Mouse (Mus musculus) liver, embryonic 15.5 days (tissue): ENCODE results near the gene Mif. TPM values are rescaled to one million over a fixed set of nuclear protein-coding genes. Genes with fewer than 3 reads are reported as not detected.
"Not testable (repeated sequence)": the region's sequence is repeated elsewhere in the genome, so short reads cannot be mapped to it uniquely, and the experiment has no call there.

ENCODE experiments used
- ATAC-seq: fragments of 200-750 bp; cut with Nextera tagmentation; 2 replicates; pipeline ENCODE4 v1.8.0; 2017; ENCODE audit warnings: moderate number of reproducible peaks, mild to moderate bottlenecking, moderate library complexity; ENCODE audit not compliant: insufficient read depth
- H3K27ac ChIP-seq: fragments of 300-500 bp; sonication (generic); replicated peaks from 2 replicates; pipeline ENCODE4 v1.5.1; 2015; ENCODE audit warnings: mild to moderate bottlenecking, inconsistent platforms
- H3K27me3 ChIP-seq: fragments of 300-500 bp; sonication (generic); 2 replicates; pipeline ENCODE4 v1.6.1; 2015; ENCODE audit warnings: mild to moderate bottlenecking, inconsistent platforms
- H3K36me3 ChIP-seq: fragments of 300-500 bp; sonication (generic); replicated peaks from 2 replicates; pipeline ENCODE4 v1.6.1; 2015; ENCODE audit warnings: moderate library complexity, mild to moderate bottlenecking, inconsistent platforms
- H3K4me1 ChIP-seq: fragments of 300-500 bp; sonication (generic); replicated peaks from 2 replicates; pipeline ENCODE4 v1.6.1; 2015; ENCODE audit warnings: inconsistent platforms
- H3K4me2 ChIP-seq: fragments of 300-500 bp; sonication (generic); 2 replicates; pipeline ENCODE4 v1.6.1; 2015; ENCODE audit warnings: moderate library complexity, mild to moderate bottlenecking, inconsistent platforms
- H3K4me3 ChIP-seq: fragments of 300-500 bp; sonication (generic); replicated peaks from 2 replicates; pipeline ENCODE4 v1.5.1; 2015; ENCODE audit warnings: mild to moderate bottlenecking, inconsistent platforms
- H3K9ac ChIP-seq: fragments of 300-500 bp; sonication (generic); 2 replicates; pipeline ENCODE4 v1.6.1; 2015; ENCODE audit warnings: moderate library complexity, mild to moderate bottlenecking, inconsistent platforms
- H3K9me3 ChIP-seq: fragments of 300-500 bp; sonication (generic); replicated peaks from 2 replicates; pipeline ENCODE4 v1.6.1; 2016; ENCODE audit warnings: inconsistent platforms
- WGBS: fragments of 180-500 bp; shearing (Covaris S2); methylation state at CpG from one replicate; pipeline ENCODE4 v1.1.7; 2015; ENCODE audit warnings: mixed read lengths; ENCODE audit not compliant: insufficient replicate concordance; 5-methylcytosine and 5-hydroxymethylcytosine counted together
- polyA plus RNA-seq: library from polyadenylated mRNA; unstranded; fragments of >200 nt; fragmentation: Nextera tagmentation; extraction: Ambion mirVana; gene quantifications from 2 replicates; pipeline ENCODE4 v1.2.1, GENCODE M21; 2015

Gene Mif
- polyA plus RNA-seq, 1 experiment from 2014 or later = 755 TPM

DNA sequence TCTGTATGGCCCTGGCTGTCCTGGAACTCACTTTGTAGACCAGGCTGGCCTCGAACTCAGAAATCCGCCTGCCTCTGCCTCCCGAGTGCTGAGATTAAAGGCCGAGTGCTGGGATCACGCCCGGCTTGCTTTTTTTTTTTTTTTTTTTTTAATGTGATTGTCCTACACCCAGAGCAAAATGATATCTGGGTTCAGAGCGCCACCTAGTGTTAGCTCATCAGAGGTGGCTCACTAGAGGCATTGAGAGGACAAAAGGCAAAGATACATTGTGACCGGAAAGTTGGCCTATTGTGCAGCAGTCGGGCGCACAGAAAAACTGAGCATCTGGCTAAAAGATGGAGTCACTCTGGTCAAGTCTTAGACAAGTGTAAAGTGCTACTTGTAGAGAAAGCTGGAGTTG lies 6.6 kb downstream of the Mif start:
- Histone ChIP-seq H3K4me3 (no peak overlapping the region), H3K36me3 (peaks cover 13% of the 10 kb centered on the region), H3K9me3 (no peaks in the 10 kb centered on the region), H3K27me3 (peaks cover 21% of the 10 kb centered on the region), H3K27ac (0 out of 2 replicates have a peak overlapping the region, but pooled peaks have one; percentile 29), H3K4me2 (no peak overlapping the region), H3K9ac (no peak overlapping the region), H3K4me1 (peaks cover 16% of the 10 kb centered on the region)
- ATAC-seq = peak; percentile 48
- whole genome bisulfite sequencing = 13% methylated on average over 10 of the region's 10 CpGs

DNA sequence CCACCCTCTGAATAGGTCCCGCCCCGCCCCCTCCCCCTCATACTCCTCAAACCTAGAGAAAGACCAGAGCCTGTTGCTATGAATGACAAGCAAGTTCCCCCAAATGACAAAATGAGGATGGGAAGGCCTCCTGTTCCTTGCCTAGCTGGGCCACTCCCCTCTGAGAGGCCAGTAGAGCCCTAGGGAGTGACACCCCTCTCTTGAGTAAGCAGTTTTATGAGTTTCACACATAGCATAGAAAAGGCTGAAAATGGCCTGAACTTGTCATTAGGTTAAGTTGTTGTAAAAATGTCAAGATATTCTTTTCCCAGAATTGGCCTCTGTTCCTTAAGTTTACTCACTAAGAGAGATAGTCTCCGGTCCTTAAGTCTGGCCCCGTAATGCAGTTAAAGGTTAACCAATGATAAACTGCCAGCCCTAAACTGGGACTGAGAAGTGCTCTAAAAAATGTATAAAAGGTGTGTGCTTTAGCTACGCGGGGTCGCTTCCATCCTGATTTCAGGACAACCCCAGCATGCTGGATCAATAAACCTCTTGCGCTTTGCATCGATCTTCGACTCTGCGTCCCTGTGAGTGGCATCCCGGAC lies 7.4 kb downstream of the Mif start:
- peaks cover 16% of the 10 kb centered on the region for H3K4me1 ChIP-seq
- H3K4me2 ChIP-seq = no peak overlapping the region
- no peak for ATAC-seq
- WGBS = 79% methylated on average over 12 of the region's 12 CpGs
- H3K36me3 ChIP-seq = peaks cover 7% of the 10 kb centered on the region
- H3K4me3 ChIP-seq = no peak overlapping the region
- no peaks in the 10 kb centered on the region for H3K9me3 ChIP-seq
- no peak overlapping the region for H3K9ac ChIP-seq
- H3K27me3 ChIP-seq = peaks cover 21% of the 10 kb centered on the region
- peak overlapping the region; percentile 29; the same call in 1 of the 2 replicates for H3K27ac ChIP-seq

DNA sequence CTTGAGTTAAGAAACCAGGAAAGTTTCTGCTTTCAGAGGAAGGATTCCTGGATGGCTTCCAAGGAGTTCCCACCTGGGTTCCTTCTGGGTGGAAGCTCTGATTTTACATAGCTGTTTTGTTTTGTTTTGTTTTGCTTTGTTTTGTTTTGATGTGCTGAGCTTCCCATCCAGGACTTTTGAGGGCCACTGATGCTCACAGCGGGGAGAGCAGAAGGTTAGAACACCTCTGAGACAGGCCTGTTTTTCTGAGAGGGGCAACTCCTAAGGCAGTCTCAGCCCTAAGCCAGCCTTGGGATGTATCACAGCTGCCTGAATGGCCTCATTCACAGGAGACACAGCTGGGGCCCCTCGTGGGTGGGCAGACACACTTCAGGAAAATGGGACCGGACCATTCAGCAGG lies 8.4 kb downstream of the Mif start:
- H3K4me1 ChIP-seq = peaks cover 12% of the 10 kb centered on the region
- H3K9me3 ChIP-seq = no peaks in the 10 kb centered on the region
- no peak overlapping the region for H3K9ac ChIP-seq
- 54% methylated on average over 3 of the region's 3 CpGs for WGBS
- ATAC-seq = no peak
- H3K4me3 ChIP-seq = no peak overlapping the region
- H3K27me3 ChIP-seq = peaks cover 21% of the 10 kb centered on the region
- H3K27ac ChIP-seq = no peak overlapping the region
- no peaks in the 10 kb centered on the region for H3K36me3 ChIP-seq
- H3K4me2 ChIP-seq = no peak overlapping the region

DNA sequence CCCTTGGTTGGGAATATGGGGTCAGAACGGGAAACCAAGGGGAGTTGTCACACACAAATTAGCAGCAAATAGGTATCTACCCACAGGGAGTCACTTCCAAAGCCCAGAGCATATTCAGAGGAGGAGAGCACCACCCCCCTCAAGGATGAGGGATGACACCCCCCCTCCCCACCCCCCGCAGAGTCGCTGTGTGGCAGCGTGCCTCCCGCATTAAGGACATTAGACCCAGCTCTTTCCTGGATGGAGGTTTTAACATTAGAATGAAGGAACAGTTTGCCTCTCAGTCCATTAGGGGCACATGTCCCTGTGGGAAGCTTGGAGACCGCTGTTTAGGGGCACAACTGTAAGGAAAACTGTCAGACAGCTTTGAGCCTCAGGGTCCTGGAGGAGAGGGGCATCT lies 9.0 kb downstream of the Mif start:
- Histone ChIP-seq H3K27ac (no peak overlapping the region), H3K9me3 (no peaks in the 10 kb centered on the region), H3K27me3 (peaks cover 21% of the 10 kb centered on the region), H3K4me3 (no peak overlapping the region), H3K4me1 (peaks cover 18% of the 10 kb centered on the region), H3K36me3 (no peaks in the 10 kb centered on the region), H3K9ac (no peak overlapping the region), H3K4me2 (no peak overlapping the region)
- 14% methylated on average over 6 of the region's 6 CpGs for WGBS
- ATAC-seq = no peak

DNA sequence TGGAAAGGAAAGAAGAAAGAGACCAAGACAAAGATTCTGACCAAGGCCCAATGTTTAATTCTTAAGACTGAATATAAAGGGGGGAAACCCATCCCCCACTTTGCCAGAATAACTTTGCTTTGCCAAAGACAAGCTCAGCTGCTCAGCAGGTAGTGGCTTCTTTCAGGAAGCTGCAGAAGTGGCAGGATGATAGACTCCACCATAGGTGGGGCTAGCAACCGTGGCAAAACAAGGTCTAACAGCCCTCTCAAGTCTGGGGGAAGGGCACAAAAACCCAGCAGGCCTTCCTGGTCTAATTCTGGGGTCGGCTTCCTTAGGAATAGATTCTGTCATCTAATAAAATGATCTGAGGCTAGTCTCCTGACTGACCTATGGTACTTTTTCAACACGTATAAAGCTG lies 11.7 kb downstream of the Mif start:
- Histone ChIP-seq H3K4me1 (peaks cover 43% of the 10 kb centered on the region), H3K36me3 (no peaks in the 10 kb centered on the region), H3K4me3 (no peak overlapping the region), H3K27ac (no peak overlapping the region), H3K9ac (no peak overlapping the region), H3K9me3 (no peaks in the 10 kb centered on the region), H3K4me2 (no peak overlapping the region), H3K27me3 (peaks cover 21% of the 10 kb centered on the region)
- no peak for ATAC-seq
- 30% methylated on average over 3 of the region's 3 CpGs for WGBS

DNA sequence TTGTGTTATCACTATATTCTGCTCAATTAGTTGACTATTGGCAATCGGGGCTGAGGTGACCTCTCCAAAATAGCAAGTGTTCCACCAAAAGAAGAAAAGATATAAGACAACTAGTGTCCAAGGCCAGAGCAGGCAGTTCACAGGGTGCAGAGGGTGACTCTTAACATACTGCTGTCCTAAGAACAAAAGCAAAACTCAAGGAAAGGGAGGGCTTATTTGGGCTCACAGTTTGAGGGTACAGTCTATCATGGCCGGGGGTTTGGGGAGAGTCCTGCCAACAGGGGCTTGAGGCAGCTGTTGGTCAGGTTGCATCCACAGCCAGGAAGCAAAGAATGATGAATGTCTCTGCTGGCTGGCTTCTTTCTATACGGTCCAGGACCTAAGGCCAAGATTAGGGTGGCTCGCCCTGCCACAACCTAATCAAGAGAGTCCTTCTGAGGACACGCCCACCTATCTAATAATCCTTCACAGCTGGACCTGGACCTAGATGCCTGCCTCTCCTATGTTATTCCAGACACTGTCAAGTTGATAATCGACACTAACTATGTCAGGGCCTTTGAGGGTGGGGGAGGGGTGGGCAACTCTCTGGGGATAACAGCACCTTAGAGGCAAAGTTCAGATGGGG lies 14.6 kb downstream of the Mif start:
- ATAC-seq = peak; percentile 99
- no peaks in the 10 kb centered on the region for H3K36me3 ChIP-seq
- peak overlapping the region; percentile 83 for H3K27ac ChIP-seq
- peaks cover 10% of the 10 kb centered on the region; the same call in 1 of the 2 replicates for H3K27me3 ChIP-seq
- no peaks in the 10 kb centered on the region for H3K9me3 ChIP-seq
- peak overlapping the region; percentile 19; the same call in 1 of the 2 replicates for H3K9ac ChIP-seq
- 28% methylated on average over 6 of the region's 6 CpGs for WGBS
- peak overlapping the region; percentile 17; the same call in 1 of the 2 replicates for H3K4me3 ChIP-seq
- peak overlapping the region; percentile 58 for H3K4me2 ChIP-seq
- H3K4me1 ChIP-seq = peaks cover 43% of the 10 kb centered on the region

DNA sequence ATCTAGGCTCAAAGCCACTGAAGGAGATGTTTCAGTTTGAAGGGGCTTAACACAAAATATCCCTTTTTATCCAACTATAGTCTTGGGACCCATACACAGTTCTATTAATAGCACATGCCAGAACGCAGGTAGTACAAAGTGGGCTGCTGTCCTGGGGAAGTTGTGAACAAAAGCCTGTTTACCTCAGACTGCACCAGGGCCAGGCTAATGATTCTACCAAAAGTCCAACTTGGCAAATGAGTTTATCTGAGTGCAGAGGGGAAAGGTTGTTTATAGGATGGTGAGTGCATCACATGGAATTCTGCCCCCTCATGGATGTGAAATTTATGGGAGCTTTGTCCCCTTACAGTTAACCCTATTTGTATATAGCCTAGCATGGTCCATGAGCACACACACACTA lies 15.2 kb downstream of the Mif start:
- Histone ChIP-seq H3K9me3 (no peaks in the 10 kb centered on the region), H3K27ac (peak overlapping the region; percentile 83), H3K4me2 (peak overlapping the region; percentile 58), H3K9ac (peak overlapping the region; percentile 19; the same call in 1 of the 2 replicates), H3K36me3 (no peaks in the 10 kb centered on the region), H3K4me3 (no peak overlapping the region), H3K27me3 (peaks cover 15% of the 10 kb centered on the region; the same call in 1 of the 2 replicates), H3K4me1 (peaks cover 43% of the 10 kb centered on the region)
- 77% methylated on average over 1 of the region's 1 CpGs for WGBS
- ATAC-seq = no peak

DNA sequence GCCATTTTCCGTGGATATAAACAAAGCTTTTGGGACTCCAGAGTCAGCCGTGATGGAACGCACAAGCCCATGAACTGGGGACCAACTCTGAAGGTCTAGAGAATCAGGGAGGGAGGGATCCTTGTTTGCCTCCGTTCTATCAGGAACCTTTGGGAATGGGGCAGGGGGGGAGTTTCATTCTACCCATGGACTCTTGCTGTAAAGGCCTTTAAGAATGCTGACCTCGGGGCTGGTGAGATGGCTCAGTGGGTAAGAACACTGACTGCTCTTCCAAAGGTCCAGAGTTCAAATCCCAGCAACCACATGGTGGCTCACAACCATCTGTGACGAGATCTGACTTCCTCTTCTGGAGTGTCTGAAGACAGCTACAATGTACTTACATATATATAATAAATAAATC lies 16.1 kb downstream of the Mif start:
- not testable (repeated sequence) for H3K36me3 ChIP-seq, H3K4me3 ChIP-seq, ATAC-seq, H3K4me2 ChIP-seq, H3K27ac ChIP-seq, H3K9me3 ChIP-seq, H3K9ac ChIP-seq
- WGBS = 73% methylated on average over 6 of the region's 6 CpGs
- Histone ChIP-seq H3K4me1 (peaks cover 43% of the 10 kb centered on the region), H3K27me3 (peaks cover 20% of the 10 kb centered on the region; the same call in 1 of the 2 replicates)

DNA sequence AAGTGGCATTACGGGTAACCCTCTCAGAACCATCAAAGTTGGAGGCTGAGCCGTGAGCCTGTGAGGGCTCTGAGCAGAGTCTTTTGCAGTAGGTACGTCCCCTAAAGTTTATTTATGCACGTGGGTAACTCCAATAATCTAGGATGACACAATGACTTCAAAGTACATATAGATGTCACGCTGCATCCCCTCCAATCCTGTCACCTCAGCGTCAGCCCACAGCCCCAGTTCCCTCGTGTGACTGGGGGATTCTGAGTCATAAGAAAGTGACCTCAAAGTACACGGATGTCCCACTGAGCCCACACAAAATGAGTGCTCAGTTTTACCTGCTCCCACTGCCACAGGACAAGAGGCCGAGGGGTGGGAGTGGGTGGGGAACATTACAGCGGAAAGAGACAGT lies 20.9 kb downstream of the Mif start:
- no peak for ATAC-seq
- H3K27ac ChIP-seq = no peak overlapping the region
- no peaks in the 10 kb centered on the region for H3K36me3 ChIP-seq
- H3K4me2 ChIP-seq = no peak overlapping the region
- H3K4me3 ChIP-seq = no peak overlapping the region
- H3K9ac ChIP-seq = no peak overlapping the region
- no peaks in the 10 kb centered on the region for H3K9me3 ChIP-seq
- 66% methylated on average over 10 of the region's 10 CpGs for WGBS
- H3K4me1 ChIP-seq = peaks cover 50% of the 10 kb centered on the region
- peaks cover 25% of the 10 kb centered on the region for H3K27me3 ChIP-seq

DNA sequence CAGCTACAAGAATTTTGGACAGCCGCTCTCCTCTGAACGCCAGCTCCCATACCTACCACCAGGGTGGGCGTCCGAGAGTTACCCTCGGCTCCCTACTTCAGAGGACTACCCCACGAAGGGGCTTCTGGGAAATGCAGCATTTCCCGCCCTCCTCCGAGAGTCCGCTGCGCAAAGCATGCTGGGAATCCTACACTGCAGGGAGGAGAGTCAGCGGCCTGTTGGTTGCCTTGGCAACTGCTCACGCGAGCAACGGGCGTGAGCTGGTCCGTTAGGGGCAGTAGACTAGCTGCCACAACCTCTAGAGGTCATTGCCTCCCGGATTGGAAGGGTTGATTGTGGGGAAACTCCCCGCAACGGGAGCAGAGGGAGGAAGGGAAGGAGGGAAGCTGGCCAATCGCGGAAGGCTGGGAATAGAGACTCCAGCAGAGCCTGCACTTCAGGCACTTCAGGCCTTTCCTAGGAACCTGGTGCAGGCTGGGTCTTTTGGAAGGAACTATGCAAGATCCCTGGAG lies 22.7 kb downstream of the Mif start, which contains the start of gene Gstt2:
Gene Gstt2 (minus strand): TSS at position 177 of the 512 bp plus-strand sequence.
- Histone ChIP-seq H3K4me2 (peak within 1 kb of the TSS; percentile 91), H3K27me3 (peaks cover 35% of the 10 kb centered on the region), H3K36me3 (no peaks in the 10 kb centered on the region), H3K9ac (peak within 1 kb of the TSS; percentile 74), H3K27ac (peak within 1 kb of the TSS; percentile 81), H3K4me3 (peak within 1 kb of the TSS; percentile 69), H3K4me1 (peaks cover 60% of the 10 kb centered on the region), H3K9me3 (no peaks in the 10 kb centered on the region)
- under 1% methylated on average over 21 of the region's 21 CpGs for WGBS
- ATAC-seq = peak; percentile 83

DNA sequence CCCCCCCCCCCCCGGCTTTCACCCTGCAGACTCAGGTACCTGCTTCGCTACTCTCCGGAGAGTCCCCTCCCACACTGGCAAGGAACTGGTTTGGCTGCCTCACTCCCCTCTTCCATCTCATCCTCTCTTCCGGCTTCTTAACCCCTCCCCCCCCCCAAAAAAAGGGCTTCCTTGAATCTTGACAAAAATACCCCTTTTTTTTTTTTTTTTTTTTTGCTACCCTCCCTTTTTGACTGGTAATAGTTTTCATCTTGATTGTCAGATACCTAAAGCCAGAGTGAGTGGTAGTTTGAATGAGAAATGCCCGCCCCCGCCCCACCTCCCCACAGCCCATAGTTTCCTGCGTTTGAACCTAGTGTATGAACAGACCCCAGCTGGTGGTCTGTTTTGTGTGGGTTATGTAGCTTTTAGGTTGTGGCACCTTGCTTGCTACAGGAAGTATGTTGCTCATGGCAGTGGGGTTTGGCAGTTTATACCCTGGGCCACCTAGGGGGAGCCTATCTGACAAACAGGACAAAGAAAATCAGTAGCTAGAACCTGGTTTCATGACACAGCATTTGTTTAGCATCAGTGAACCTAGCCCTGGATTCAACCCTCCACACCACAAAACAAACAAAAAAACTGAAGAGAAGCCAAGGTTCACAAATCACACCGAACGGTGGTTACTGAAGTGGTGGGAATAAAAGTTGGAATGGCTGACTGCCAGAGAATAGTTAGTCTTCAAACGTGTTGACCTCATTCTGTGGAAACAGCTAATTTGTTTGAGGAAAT lies 24.1 kb downstream of the Mif start:
- peaks cover 60% of the 10 kb centered on the region for H3K4me1 ChIP-seq
- H3K4me3 ChIP-seq = peak overlapping the region; percentile 69
- H3K9ac ChIP-seq = peak overlapping the region; percentile 74; the same call in 1 of the 2 replicates
- no peaks in the 10 kb centered on the region for H3K9me3 ChIP-seq
- 16% methylated on average over 9 of the region's 10 CpGs for WGBS
- H3K27me3 ChIP-seq = peaks cover 32% of the 10 kb centered on the region
- H3K36me3 ChIP-seq = no peaks in the 10 kb centered on the region
- peak overlapping the region; percentile 81 for H3K27ac ChIP-seq
- H3K4me2 ChIP-seq = peak overlapping the region; percentile 91
- ATAC-seq = no peak
